Comparison of ENCODE assay signal across 8 mouse cellular contexts in genomic region chr2:153529365-153529781, GRCm38 (mm10). TPM values are rescaled to one million over a fixed set of nuclear protein-coding genes. Genes with fewer than 3 reads are reported as not detected.
DNase-seq lines count a peak whose midpoint lies in the region; ATAC-seq and TF ChIP-seq lines count a peak whose summit lies in the region.
"Had no signal": no experiment of that assay in that cellular context is flagged by ENCODE, and none has a peak within 500 bp of the region (broad histone marks: within the 10 kb centered on the region; RNA-seq: fewer than 3 reads in every experiment).

No protein-coding gene starts in this region.

- H3K27ac ChIP-seq in ES-E14 (ENCODE audit: insufficient read depth, low read depth, low read length, poor library complexity, severe bottlenecking), result no peak overlapping the region
- H3K27ac ChIP-seq in heart, embryonic 11.5 days (ENCODE audit: low read depth, low read length), result peak overlapping the region; percentile 86
- peak overlapping the region; percentile 31; the same call in 1 of the 2 replicates for H3K27ac ChIP-seq in kidney, postnatal 0 days

- peak overlapping the region; percentile 83 to 88 for H3K4me3 ChIP-seq in ES-E14 (ENCODE audit: insufficient read depth in 1 of 2, low read depth in 1 of 2, low read length in 2 of 2, poor library complexity in 1 of 2, severe bottlenecking in 1 of 2)
- peak overlapping the region; percentile 71 for H3K4me3 ChIP-seq in heart, embryonic 11.5 days (ENCODE audit: low read depth, low read length)
- H3K4me3 ChIP-seq in kidney, postnatal 0 days (replicated peaks; ENCODE audit: low read depth, low read length), result peak overlapping the region; percentile 64

- under 1% methylated on average over 38 of the region's 53 CpGs for WGBS in heart, embryonic 11.5 days (ENCODE audit: insufficient replicate concordance)
- WGBS in kidney, postnatal 0 days, result 4% methylated on average over 44 of the region's 53 CpGs

- peaks cover 1 to 12% of the 10 kb centered on the region in 2 experiments; a peak in 3 of 4 replicates for H3K4me1 ChIP-seq in ES-E14 (ENCODE audit: control insufficient read depth in 2 of 2, insufficient read depth in 2 of 2, low read length in 2 of 2, poor library complexity in 1 of 2)
- peaks cover 38% of the 10 kb centered on the region for H3K4me1 ChIP-seq in heart, embryonic 11.5 days (ENCODE audit: control insufficient read depth, insufficient read depth, low read length)
- H3K4me1 ChIP-seq in kidney, postnatal 0 days (replicated peaks; ENCODE audit: insufficient read depth, low read length), result peaks cover 26% of the 10 kb centered on the region; the same call in 1 of the 2 replicates

- H3K4me2 ChIP-seq in heart, embryonic 11.5 days, result peak overlapping the region; percentile 96
- H3K4me2 ChIP-seq in kidney, postnatal 0 days (ENCODE audit: low read length), result peak overlapping the region; percentile 99

- peak; percentile 5; the same call in 1 of the 2 replicates for ATAC-seq in heart, embryonic 11.5 days (replicated peaks; ENCODE audit: insufficient number of reproducible peaks, low FRiP score, low TSS enrichment)
- ATAC-seq in kidney, postnatal 0 days (replicated peaks; ENCODE audit: low FRiP score, low read depth), result peak; percentile 9; the same call in 1 of the 2 replicates

- H3K9me3 ChIP-seq in ES-E14 (ENCODE audit: control insufficient read depth, insufficient read depth, low read depth, low read length), result no peaks in the 10 kb centered on the region
- no peaks in the 10 kb centered on the region for H3K9me3 ChIP-seq in heart, embryonic 11.5 days (replicated peaks; ENCODE audit: control insufficient read depth, low read length)
- no peaks in the 10 kb centered on the region for H3K9me3 ChIP-seq in kidney, postnatal 0 days (replicated peaks; ENCODE audit: low read length)

- in situ Hi-C loops in ES-E14 (cut with MboI; ENCODE audit: low sequenced_read_pairs in 2 of 2, unreplicated experiment in 2 of 2), result no loop called here

- H3K27me3 ChIP-seq in heart, embryonic 11.5 days (ENCODE audit: control insufficient read depth, insufficient read depth, low read length), result peaks cover 8% of the 10 kb centered on the region; the same call in 1 of the 2 replicates
- H3K27me3 ChIP-seq in kidney, postnatal 0 days (ENCODE audit: insufficient read depth, low read length), result no peaks in the 10 kb centered on the region

- peak overlapping the region; percentile 72 for H3K9ac ChIP-seq in ES-E14 (ENCODE audit: insufficient read depth, low read depth, low read length, poor library complexity, severe bottlenecking)
- H3K9ac ChIP-seq in heart, embryonic 11.5 days (ENCODE audit: low read depth, low read length), result peak overlapping the region; percentile 84
- peak overlapping the region; percentile 63 for H3K9ac ChIP-seq in kidney, postnatal 0 days (ENCODE audit: low read depth, low read length)

- TF ChIP-seq CTCF in kidney, postnatal 0 days (IDR thresholded peaks at IDR 0.05; ENCODE audit: low read depth), result no peak

- DNase-seq in CD4-positive helper T cell, adult 2 months (ENCODE audit: low read depth, low spot score), result peak; percentile 44
- no peak for DNase-seq in ES-E14 (ENCODE audit: low read depth, low spot score)
- peak; percentile 58 for DNase-seq in embryo, embryonic 10.5 days (ENCODE audit: low spot score)
- DNase-seq in kidney, postnatal 0 days (ENCODE audit: low spot score), result peak; percentile 44
- DNase-seq in lung, postnatal 14 days, result peak; percentile 45
- peak; percentile 22 for DNase-seq in skeletal muscle tissue, adult 2 months (ENCODE audit: low read depth, low spot score)

- H3K36me3 ChIP-seq in ES-E14 (ENCODE audit: control insufficient read depth, insufficient read depth, low read length, poor library complexity, severe bottlenecking), result no peaks in the 10 kb centered on the region
- no peaks in the 10 kb centered on the region for H3K36me3 ChIP-seq in heart, embryonic 11.5 days (ENCODE audit: control insufficient read depth, insufficient read depth, low read length)
- no peaks in the 10 kb centered on the region for H3K36me3 ChIP-seq in kidney, postnatal 0 days (ENCODE audit: insufficient read depth, low read length)

TF ChIP-seq in ES-E14, 5 proteins besides CTCF, POLR2A, EP300 and RAD21:
- TF ChIP-seq CHD2 (IDR thresholded peaks at IDR 0.05; ENCODE audit: low read depth, low read length), result no peak

RNA-seq across cellular contexts. Expression of gene Nol4l, which starts 0.4 kb away (rescaled TPM):
- 3.8 and 4.3 TPM in 2 replicates for total RNA-seq in ES-E14 (2012; rRNA removed)
- 16.0 and 16.7 TPM in 2 replicates for polyA plus RNA-seq in heart, embryonic 11.5 days (2014; fragmentation: Nextera tagmentation; extraction: Ambion mirVana)
- polyA plus RNA-seq in kidney, postnatal 0 days (2015; fragmentation: Nextera tagmentation; extraction: Ambion mirVana), result 9.0 and 9.6 TPM in 2 replicates

RNA-seq across cellular contexts. Expression of gene 4930404H24Rik, which starts 36.8 kb away (rescaled TPM):
- total RNA-seq in ES-E14 (2012; rRNA removed), result not detected in 2 replicates
- not detected in 2 replicates for polyA plus RNA-seq in heart, embryonic 11.5 days (2014; fragmentation: Nextera tagmentation; extraction: Ambion mirVana)
- not detected in 2 replicates for polyA plus RNA-seq in kidney, postnatal 0 days (2015; fragmentation: Nextera tagmentation; extraction: Ambion mirVana)
- polyA plus RNA-seq: gonadal fat pad, adult 2 months had no signal
